Mouse (Mus musculus): ENCODE measurements at regions not wholly inside any gene's neighbourhood (a gene's known extent, or its start where the extent isn't known, plus 50 kb on each side); places are given as distances from the start of the nearest gene placed in this dataset.

- Histone ChIP-seq H3K9me3 (replicated peaks; ENCODE audit: control insufficient read depth, low read length) (no peaks in the 10 kb centered on the region), H3K9ac (replicated peaks; ENCODE audit: low read length) (no peak overlapping the region), H3K36me3 (replicated peaks; ENCODE audit: control insufficient read depth, insufficient read depth, low read depth, low read length) (no peaks in the 10 kb centered on the region), H3K4me2 (ENCODE audit: low read depth, low read length) (peak overlapping the region; percentile 13), H3K4me3 (ENCODE audit: low read depth, low read length) (no peak overlapping the region), H3K27ac (replicated peaks; ENCODE audit: low read depth, low read length) (no peak overlapping the region), H3K4me1 (ENCODE audit: control insufficient read depth, insufficient read depth, low read length) (peaks cover 2% of the 10 kb centered on the region), H3K27me3 (ENCODE audit: control insufficient read depth, insufficient read depth, low read length) (peaks cover 16% of the 10 kb centered on the region)
- no peak; the same call in 1 of the 2 replicates for ATAC-seq (replicated peaks; ENCODE audit: insufficient number of reproducible peaks, low FRiP score, low TSS enrichment, low read depth)
- WGBS: 5% methylated on average over 22 of the region's 22 CpGs
- DNase-seq (ENCODE audit: low spot score): no peak
Observed at GRCm38 (mm10) chr5:118436474-118437306, 123.8 kb upstream of the Med13l start.

GRCm38 (mm10) chr5:118437307-118437610 lies 123.2 kb upstream of the Med13l start:
- Histone ChIP-seq H3K27me3 (ENCODE audit: control insufficient read depth, insufficient read depth, low read length) (peaks cover 16% of the 10 kb centered on the region), H3K9ac (replicated peaks; ENCODE audit: low read length) (no peak overlapping the region), H3K9me3 (replicated peaks; ENCODE audit: control insufficient read depth, low read length) (no peaks in the 10 kb centered on the region), H3K4me3 (ENCODE audit: low read depth, low read length) (no peak overlapping the region), H3K4me2 (ENCODE audit: low read depth, low read length) (no peak overlapping the region), H3K4me1 (ENCODE audit: control insufficient read depth, insufficient read depth, low read length) (peaks cover 2% of the 10 kb centered on the region), H3K27ac (replicated peaks; ENCODE audit: low read depth, low read length) (no peak overlapping the region), H3K36me3 (replicated peaks; ENCODE audit: control insufficient read depth, insufficient read depth, low read depth, low read length) (no peaks in the 10 kb centered on the region)
- ATAC-seq (replicated peaks; ENCODE audit: insufficient number of reproducible peaks, low FRiP score, low TSS enrichment, low read depth) (no peak), DNase-seq (ENCODE audit: low spot score) (no peak)
- 14% methylated on average over 7 of the region's 7 CpGs for WGBS

- Histone ChIP-seq H3K36me3 (replicated peaks; ENCODE audit: control insufficient read depth, insufficient read depth, low read depth, low read length) (no peaks in the 10 kb centered on the region), H3K4me2 (ENCODE audit: low read depth, low read length) (no peak overlapping the region), H3K27ac (replicated peaks; ENCODE audit: low read depth, low read length) (no peak overlapping the region), H3K27me3 (ENCODE audit: control insufficient read depth, insufficient read depth, low read length) (peaks cover 16% of the 10 kb centered on the region), H3K4me3 (ENCODE audit: low read depth, low read length) (no peak overlapping the region), H3K4me1 (ENCODE audit: control insufficient read depth, insufficient read depth, low read length) (peaks cover 2% of the 10 kb centered on the region), H3K9me3 (replicated peaks; ENCODE audit: control insufficient read depth, low read length) (no peaks in the 10 kb centered on the region), H3K9ac (replicated peaks; ENCODE audit: low read length) (no peak overlapping the region)
- no peak for DNase-seq (ENCODE audit: low spot score)
- no peak for ATAC-seq (replicated peaks; ENCODE audit: insufficient number of reproducible peaks, low FRiP score, low TSS enrichment, low read depth)
- 31% methylated on average over 6 of the region's 6 CpGs for WGBS
Observed at GRCm38 (mm10) chr5:118438016-118438415, 122.5 kb upstream of the Med13l start.

GRCm38 (mm10) chr5:118444538-118445251 lies 115.8 kb upstream of the Med13l start:
- H3K4me2 ChIP-seq (ENCODE audit: low read depth, low read length): no peak overlapping the region
- no peak overlapping the region for H3K9ac ChIP-seq (replicated peaks; ENCODE audit: low read length)
- H3K27me3 ChIP-seq (ENCODE audit: control insufficient read depth, insufficient read depth, low read length): no peaks in the 10 kb centered on the region
- no peak overlapping the region for H3K4me3 ChIP-seq (ENCODE audit: low read depth, low read length)
- DNase-seq (ENCODE audit: low spot score) (no peak), ATAC-seq (replicated peaks; ENCODE audit: insufficient number of reproducible peaks, low FRiP score, low TSS enrichment, low read depth) (no peak)
- WGBS: 8% methylated on average over 8 of the region's 8 CpGs
- H3K4me1 ChIP-seq (ENCODE audit: control insufficient read depth, insufficient read depth, low read length): no peaks in the 10 kb centered on the region; the same call in none of the 2 replicates
- no peaks in the 10 kb centered on the region for H3K9me3 ChIP-seq (replicated peaks; ENCODE audit: control insufficient read depth, low read length)
- H3K36me3 ChIP-seq (replicated peaks; ENCODE audit: control insufficient read depth, insufficient read depth, low read depth, low read length): no peaks in the 10 kb centered on the region
- no peak overlapping the region for H3K27ac ChIP-seq (replicated peaks; ENCODE audit: low read depth, low read length)

GRCm38 (mm10) chr5:118445252-118445987 lies 115.1 kb upstream of the Med13l start:
- Histone ChIP-seq H3K4me3 (ENCODE audit: low read depth, low read length) (no peak overlapping the region), H3K9me3 (replicated peaks; ENCODE audit: control insufficient read depth, low read length) (no peaks in the 10 kb centered on the region), H3K27ac (replicated peaks; ENCODE audit: low read depth, low read length) (no peak overlapping the region), H3K27me3 (ENCODE audit: control insufficient read depth, insufficient read depth, low read length) (no peaks in the 10 kb centered on the region), H3K4me1 (ENCODE audit: control insufficient read depth, insufficient read depth, low read length) (no peaks in the 10 kb centered on the region; the same call in none of the 2 replicates), H3K36me3 (replicated peaks; ENCODE audit: control insufficient read depth, insufficient read depth, low read depth, low read length) (no peaks in the 10 kb centered on the region), H3K9ac (replicated peaks; ENCODE audit: low read length) (no peak overlapping the region), H3K4me2 (ENCODE audit: low read depth, low read length) (no peak overlapping the region)
- no peak for DNase-seq (ENCODE audit: low spot score)
- WGBS: 18% methylated on average over 10 of the region's 10 CpGs
- ATAC-seq (replicated peaks; ENCODE audit: insufficient number of reproducible peaks, low FRiP score, low TSS enrichment, low read depth): no peak

GRCm38 (mm10) chr5:118445988-118446280 lies 114.5 kb upstream of the Med13l start:
- Histone ChIP-seq H3K4me1 (ENCODE audit: control insufficient read depth, insufficient read depth, low read length) (no peaks in the 10 kb centered on the region; the same call in none of the 2 replicates), H3K9ac (replicated peaks; ENCODE audit: low read length) (no peak overlapping the region), H3K27ac (replicated peaks; ENCODE audit: low read depth, low read length) (no peak overlapping the region), H3K36me3 (replicated peaks; ENCODE audit: control insufficient read depth, insufficient read depth, low read depth, low read length) (no peaks in the 10 kb centered on the region), H3K9me3 (replicated peaks; ENCODE audit: control insufficient read depth, low read length) (no peaks in the 10 kb centered on the region), H3K4me2 (ENCODE audit: low read depth, low read length) (no peak overlapping the region), H3K4me3 (ENCODE audit: low read depth, low read length) (no peak overlapping the region), H3K27me3 (ENCODE audit: control insufficient read depth, insufficient read depth, low read length) (no peaks in the 10 kb centered on the region)
- DNase-seq (ENCODE audit: low spot score) (no peak), ATAC-seq (replicated peaks; ENCODE audit: insufficient number of reproducible peaks, low FRiP score, low TSS enrichment, low read depth) (no peak)
- WGBS: 50% methylated on average over 1 of the region's 1 CpGs

GRCm38 (mm10) chr5:118446878-118447277 lies 113.6 kb upstream of the Med13l start:
- 85% methylated on average over 6 of the region's 6 CpGs for WGBS
- Histone ChIP-seq H3K4me1 (ENCODE audit: control insufficient read depth, insufficient read depth, low read length) (no peaks in the 10 kb centered on the region; the same call in none of the 2 replicates), H3K9ac (replicated peaks; ENCODE audit: low read length) (no peak overlapping the region), H3K27me3 (ENCODE audit: control insufficient read depth, insufficient read depth, low read length) (no peaks in the 10 kb centered on the region), H3K4me2 (ENCODE audit: low read depth, low read length) (no peak overlapping the region), H3K9me3 (replicated peaks; ENCODE audit: control insufficient read depth, low read length) (no peaks in the 10 kb centered on the region), H3K27ac (replicated peaks; ENCODE audit: low read depth, low read length) (no peak overlapping the region), H3K4me3 (ENCODE audit: low read depth, low read length) (no peak overlapping the region), H3K36me3 (replicated peaks; ENCODE audit: control insufficient read depth, insufficient read depth, low read depth, low read length) (no peaks in the 10 kb centered on the region)
- ATAC-seq (replicated peaks; ENCODE audit: insufficient number of reproducible peaks, low FRiP score, low TSS enrichment, low read depth) (no peak), DNase-seq (ENCODE audit: low spot score) (no peak)

- WGBS: 67% methylated on average over 5 of the region's 5 CpGs
- no peak for ATAC-seq (replicated peaks; ENCODE audit: insufficient number of reproducible peaks, low FRiP score, low TSS enrichment, low read depth)
- Histone ChIP-seq H3K27me3 (ENCODE audit: control insufficient read depth, insufficient read depth, low read length) (no peaks in the 10 kb centered on the region), H3K4me2 (ENCODE audit: low read depth, low read length) (no peak overlapping the region), H3K9me3 (replicated peaks; ENCODE audit: control insufficient read depth, low read length) (no peaks in the 10 kb centered on the region), H3K27ac (replicated peaks; ENCODE audit: low read depth, low read length) (no peak overlapping the region), H3K9ac (replicated peaks; ENCODE audit: low read length) (no peak overlapping the region; the same call in 1 of the 2 replicates), H3K4me3 (ENCODE audit: low read depth, low read length) (no peak overlapping the region), H3K4me1 (ENCODE audit: control insufficient read depth, insufficient read depth, low read length) (no peaks in the 10 kb centered on the region; the same call in none of the 2 replicates), H3K36me3 (replicated peaks; ENCODE audit: control insufficient read depth, insufficient read depth, low read depth, low read length) (no peaks in the 10 kb centered on the region)
- no peak for DNase-seq (ENCODE audit: low spot score)
Observed at GRCm38 (mm10) chr5:118447366-118447765, 113.1 kb upstream of the Med13l start.

All from embryonic facial prominence, embryonic 11.5 days (tissue).